Mouse (Mus musculus): ENCODE measurements around the gene Nacc1.

GRCm38 (mm10) chr8:84734680-84735079, 47.0 kb upstream of the Nacc1 start:
- TF ChIP-seq CTCF (IDR thresholded peaks at IDR 0.05; ENCODE audit: borderline replicate concordance, insufficient read depth, low read length) (no peak), POLR2A (IDR thresholded peaks at IDR 0.05; ENCODE audit: low read depth, low read length) (no peak)

Measured in embryonic fibroblast, embryonic 13.5 days (primary cell).